Mouse (Mus musculus): Measurements from ENCODE around the gene Tmem91. TPM values are rescaled to one million over a fixed set of nuclear protein-coding genes. Genes with fewer than 3 reads are reported as not detected.
"Not testable (repeated sequence)": the region's sequence is repeated elsewhere in the genome, so short reads cannot be mapped to it uniquely, and the experiment has no call there.

Tmem91 gene
- polyA plus RNA-seq (2012; rRNA removed): 1.4 and 2.9 TPM in 2 replicates

DNA sequence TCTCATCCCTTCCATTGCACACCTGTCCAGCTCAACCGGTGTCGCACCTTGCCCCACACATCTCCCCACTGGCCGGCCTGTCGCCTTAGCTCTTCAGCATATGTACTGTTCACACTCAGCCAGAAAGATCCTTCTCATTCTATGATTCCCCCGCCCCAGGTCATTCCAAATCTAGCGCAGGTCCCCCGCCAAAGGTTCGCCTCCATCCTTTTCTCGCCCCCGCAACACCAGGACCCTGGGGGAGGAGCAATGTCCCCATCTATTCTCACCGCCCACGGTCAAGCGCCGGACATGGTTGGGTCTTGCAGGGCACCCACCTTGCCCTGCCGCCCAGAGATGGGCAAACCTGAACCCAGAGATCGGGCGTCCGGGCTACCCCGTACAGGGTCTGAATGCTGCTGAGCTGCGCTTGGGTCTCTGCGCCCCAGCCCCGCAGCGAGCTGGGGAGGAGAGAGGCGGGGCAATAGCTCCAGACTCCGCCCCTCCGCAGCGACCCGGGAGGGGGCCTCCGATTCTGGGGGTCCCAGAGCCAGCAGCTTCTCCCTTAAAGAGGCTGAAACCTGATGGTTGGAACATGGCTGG lies at the start of gene Tmem91:
TSS of gene Tmem91 (minus strand) at position 448 of the 582 bp plus-strand sequence.
- WGBS: 1% methylated on average over 29 of the region's 29 CpGs
- H3K27ac ChIP-seq (ENCODE audit: control insufficient read depth, insufficient read depth, low read length): no peak within 1 kb of the TSS

DNA sequence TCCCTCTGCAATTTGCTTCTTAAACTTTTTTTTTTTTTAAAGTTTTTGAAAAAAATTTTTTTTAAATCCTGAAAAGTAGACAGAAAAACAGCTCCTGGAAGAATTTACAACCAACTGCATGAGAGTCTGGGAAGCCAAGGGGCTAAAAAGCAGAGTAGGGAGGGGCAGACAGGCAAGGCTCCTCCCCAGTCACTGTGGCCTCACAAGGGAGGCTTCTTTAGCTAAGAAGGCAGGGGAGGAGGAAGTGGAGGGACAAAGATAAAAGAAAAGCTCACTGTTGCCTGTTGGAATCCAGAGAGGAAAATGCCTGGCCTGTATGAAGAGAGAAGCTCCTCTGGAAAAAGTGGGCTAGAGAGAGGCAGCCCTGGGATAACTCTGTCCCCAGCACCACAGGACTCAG lies 46.8 kb upstream of the Tmem91 start:
- not testable (repeated sequence) for H3K27me3 ChIP-seq (ENCODE audit: control insufficient read depth, insufficient read depth, low read length); H3K27ac ChIP-seq (ENCODE audit: control insufficient read depth, insufficient read depth, low read length); H3K4me3 ChIP-seq (ENCODE audit: control insufficient read depth, insufficient read depth, low read length); H3K4me1 ChIP-seq (replicated peaks; ENCODE audit: control insufficient read depth, insufficient read depth, low read length); DNase-seq
- H3K36me3 ChIP-seq (ENCODE audit: control insufficient read depth, insufficient read depth, low read length): peaks cover 51% of the 10 kb centered on the region

More for the DNA sequence above, at the start of gene Tmem91:
- H3K4me1 ChIP-seq (replicated peaks; ENCODE audit: control insufficient read depth, insufficient read depth, low read length): peaks cover 12% of the 10 kb centered on the region
- H3K27me3 ChIP-seq (ENCODE audit: control insufficient read depth, insufficient read depth, low read length): no peaks in the 10 kb centered on the region; the same call in 1 of the 2 replicates
- TF ChIP-seq POLR2A (IDR thresholded peaks at IDR 0.05; ENCODE audit: control insufficient read depth, extremely low read depth, insufficient read depth, low read length, poor library complexity): no peak
- TF ChIP-seq CTCF (IDR thresholded peaks at IDR 0.05; ENCODE audit: borderline replicate concordance, control insufficient read depth, extremely low read depth, insufficient read depth, low read length, poor library complexity): no peak
- peak; percentile 31 for DNase-seq
- peak within 1 kb of the TSS; percentile 26 for H3K4me3 ChIP-seq (ENCODE audit: control insufficient read depth, insufficient read depth, low read length)
- no peaks in the 10 kb centered on the region for H3K36me3 ChIP-seq (ENCODE audit: control insufficient read depth, insufficient read depth, low read length)

DNA sequence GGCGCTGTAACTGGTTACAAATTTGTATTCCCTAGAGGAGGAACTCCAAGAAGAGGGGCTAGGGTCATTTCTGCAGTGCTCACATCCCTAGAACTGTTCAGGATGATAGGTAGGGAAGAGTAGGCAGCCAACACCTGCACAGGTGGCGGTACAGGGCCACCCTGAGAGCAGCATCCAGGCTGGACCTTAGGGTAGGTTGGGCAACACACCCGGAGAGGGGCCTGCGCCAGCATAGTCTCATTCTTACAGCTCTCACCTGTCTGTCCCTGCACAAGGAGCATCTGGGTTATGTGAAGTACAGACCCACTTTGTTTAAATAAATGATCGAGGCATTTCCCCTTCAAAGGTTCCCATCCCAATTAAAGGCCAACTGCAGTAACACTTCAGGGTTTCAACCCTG lies 45.8 kb upstream of the Tmem91 start:
- 91% methylated on average over 5 of the region's 5 CpGs for WGBS
- no peak for DNase-seq
- Histone ChIP-seq H3K36me3 (ENCODE audit: control insufficient read depth, insufficient read depth, low read length) (peaks cover 43% of the 10 kb centered on the region), H3K4me1 (replicated peaks; ENCODE audit: control insufficient read depth, insufficient read depth, low read length) (peaks cover 8% of the 10 kb centered on the region), H3K4me3 (ENCODE audit: control insufficient read depth, insufficient read depth, low read length) (no peak overlapping the region), H3K27ac (ENCODE audit: control insufficient read depth, insufficient read depth, low read length) (no peak overlapping the region), H3K27me3 (ENCODE audit: control insufficient read depth, insufficient read depth, low read length) (no peaks in the 10 kb centered on the region)
- TF ChIP-seq CTCF (IDR thresholded peaks at IDR 0.05; ENCODE audit: borderline replicate concordance, control insufficient read depth, extremely low read depth, insufficient read depth, low read length, poor library complexity): no peak
- no peak for TF ChIP-seq POLR2A (IDR thresholded peaks at IDR 0.05; ENCODE audit: control insufficient read depth, extremely low read depth, insufficient read depth, low read length, poor library complexity)

DNA sequence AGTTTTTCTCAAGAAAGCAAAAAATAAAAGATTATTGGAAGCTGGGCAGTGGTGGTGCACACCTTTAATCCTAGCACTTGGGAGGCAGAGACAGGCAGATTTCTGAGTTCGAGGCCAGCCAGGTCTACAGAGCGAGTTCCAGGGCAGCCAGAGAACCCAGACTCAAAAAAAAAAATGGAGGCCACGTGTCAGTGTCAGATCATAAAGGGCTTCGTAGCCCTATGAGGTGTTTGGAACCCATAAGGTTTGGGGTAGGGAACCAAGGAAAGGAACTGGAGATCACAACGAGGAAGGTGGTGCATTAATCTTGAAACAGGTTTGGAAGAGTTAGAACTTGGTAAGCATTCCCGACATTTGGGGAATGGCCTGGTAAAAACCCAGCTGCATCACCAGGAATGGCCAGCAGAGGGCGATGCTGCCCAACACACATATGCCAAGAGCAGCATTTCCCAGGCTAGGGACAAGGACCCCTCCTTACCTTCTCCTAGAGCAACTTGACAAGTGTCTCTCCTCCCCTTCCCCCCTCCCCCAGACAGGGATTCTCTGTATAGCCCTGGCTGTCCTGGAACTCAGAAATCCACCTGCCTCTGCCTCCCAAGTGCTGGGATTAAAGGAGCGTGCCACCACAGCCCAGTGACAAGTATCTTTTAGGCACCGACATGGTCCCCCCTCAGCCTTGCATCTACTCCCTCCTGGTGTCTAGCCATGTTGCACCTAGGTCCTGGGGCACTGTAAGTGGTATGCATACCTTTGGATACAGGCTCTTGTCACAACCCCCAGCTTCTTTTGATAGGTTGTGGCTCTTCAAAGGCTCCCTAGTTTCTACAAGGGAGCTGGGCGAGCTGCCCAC lies 45.0 kb upstream of the Tmem91 start:
- Histone ChIP-seq H3K27ac (ENCODE audit: control insufficient read depth, insufficient read depth, low read length) (no peak overlapping the region), H3K36me3 (ENCODE audit: control insufficient read depth, insufficient read depth, low read length) (peaks cover 42% of the 10 kb centered on the region), H3K27me3 (ENCODE audit: control insufficient read depth, insufficient read depth, low read length) (no peaks in the 10 kb centered on the region), H3K4me1 (replicated peaks; ENCODE audit: control insufficient read depth, insufficient read depth, low read length) (peaks cover 8% of the 10 kb centered on the region), H3K4me3 (ENCODE audit: control insufficient read depth, insufficient read depth, low read length) (no peak overlapping the region)
- peak; percentile 70 for DNase-seq
- 49% methylated on average over 10 of the region's 10 CpGs for WGBS
- TF ChIP-seq CTCF (IDR thresholded peaks at IDR 0.05; ENCODE audit: borderline replicate concordance, control insufficient read depth, extremely low read depth, insufficient read depth, low read length, poor library complexity) (peak; percentile 65; the same call in 1 of the 2 replicates), POLR2A (IDR thresholded peaks at IDR 0.05; ENCODE audit: control insufficient read depth, extremely low read depth, insufficient read depth, low read length, poor library complexity) (no peak)

DNA sequence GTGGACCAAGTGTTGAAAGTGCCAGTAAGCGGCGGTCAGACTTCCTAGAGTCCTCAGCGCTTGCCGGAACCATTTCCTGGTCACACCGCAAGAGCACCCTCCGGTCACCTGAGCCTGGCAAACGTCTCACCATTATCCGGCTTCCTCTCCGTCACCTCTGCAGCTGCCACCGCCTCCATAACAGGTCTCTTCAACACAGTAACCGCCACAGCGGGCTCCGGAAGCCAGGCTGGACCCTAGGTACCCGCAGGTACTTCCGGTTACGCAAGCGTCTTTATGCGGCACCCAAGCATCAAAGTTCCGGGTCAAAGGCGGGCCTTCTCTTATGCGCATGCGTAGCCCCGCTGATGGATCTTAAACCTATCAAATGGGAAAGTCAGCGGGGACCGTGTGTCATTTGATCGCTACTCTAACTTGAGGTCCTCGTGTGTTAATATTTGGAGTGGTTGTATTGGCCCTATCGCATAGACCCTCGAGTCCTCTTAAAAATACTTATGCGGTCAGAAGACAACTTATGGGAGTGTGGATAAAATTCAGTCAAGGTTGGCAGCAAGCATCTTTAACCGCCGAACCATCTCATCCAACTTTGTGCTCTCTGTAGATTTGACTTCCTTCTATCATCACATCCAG lies 43.9 kb upstream of the Tmem91 start, which contains the start of gene Ccdc97:
TSS of gene Ccdc97 (minus strand) at position 301 of the 630 bp plus-strand sequence.
- DNase-seq: peak; percentile 90
- peak within 1 kb of the TSS; percentile 68 for H3K27ac ChIP-seq (ENCODE audit: control insufficient read depth, insufficient read depth, low read length)
- WGBS: 1% methylated on average over 32 of the region's 32 CpGs
- H3K36me3 ChIP-seq (ENCODE audit: control insufficient read depth, insufficient read depth, low read length): peaks cover 41% of the 10 kb centered on the region
- H3K4me3 ChIP-seq (ENCODE audit: control insufficient read depth, insufficient read depth, low read length): peak within 1 kb of the TSS; percentile 80
- H3K27me3 ChIP-seq (ENCODE audit: control insufficient read depth, insufficient read depth, low read length): no peaks in the 10 kb centered on the region
- H3K4me1 ChIP-seq (replicated peaks; ENCODE audit: control insufficient read depth, insufficient read depth, low read length): peaks cover 8% of the 10 kb centered on the region
- TF ChIP-seq CTCF (IDR thresholded peaks at IDR 0.05; ENCODE audit: borderline replicate concordance, control insufficient read depth, extremely low read depth, insufficient read depth, low read length, poor library complexity): 0 out of 2 replicates have a peak, but pooled peaks have one; percentile 37
- peak; percentile 76 for TF ChIP-seq POLR2A (IDR thresholded peaks at IDR 0.05; ENCODE audit: control insufficient read depth, extremely low read depth, insufficient read depth, low read length, poor library complexity)

DNA sequence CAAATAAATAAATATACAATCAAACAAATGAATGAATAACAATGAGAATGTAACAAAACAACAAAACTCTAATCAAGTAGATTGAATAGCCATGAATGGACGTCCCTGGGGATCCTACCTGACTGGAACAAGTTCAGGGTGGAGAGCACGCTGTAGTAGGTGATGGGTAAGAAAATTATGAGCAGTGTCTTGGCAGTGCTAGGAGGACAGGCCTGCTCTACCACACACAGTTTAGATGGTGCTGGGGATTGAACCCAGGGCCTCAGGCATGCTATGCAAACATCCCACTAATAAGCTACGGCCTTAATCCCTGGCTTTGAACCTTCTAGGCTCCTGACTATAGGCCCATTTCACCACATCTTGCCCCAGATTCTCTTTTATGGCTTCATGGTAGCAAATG lies 42.5 kb upstream of the Tmem91 start:
- no peak for DNase-seq
- TF ChIP-seq POLR2A (IDR thresholded peaks at IDR 0.05; ENCODE audit: control insufficient read depth, extremely low read depth, insufficient read depth, low read length, poor library complexity): no peak
- no peak for TF ChIP-seq CTCF (IDR thresholded peaks at IDR 0.05; ENCODE audit: borderline replicate concordance, control insufficient read depth, extremely low read depth, insufficient read depth, low read length, poor library complexity)
- 91% methylated on average over 3 of the region's 3 CpGs for WGBS
- no peak overlapping the region for H3K4me3 ChIP-seq (ENCODE audit: control insufficient read depth, insufficient read depth, low read length)
- peaks cover 41% of the 10 kb centered on the region for H3K36me3 ChIP-seq (ENCODE audit: control insufficient read depth, insufficient read depth, low read length)
- no peaks in the 10 kb centered on the region for H3K27me3 ChIP-seq (ENCODE audit: control insufficient read depth, insufficient read depth, low read length)
- no peak overlapping the region for H3K27ac ChIP-seq (ENCODE audit: control insufficient read depth, insufficient read depth, low read length)
- peaks cover 8% of the 10 kb centered on the region for H3K4me1 ChIP-seq (replicated peaks; ENCODE audit: control insufficient read depth, insufficient read depth, low read length)
